Mouse (Mus musculus) ES-Bruce4 (cell line): ENCODE data around the gene Ndufb6.

Experiments
- CTCF ChIP-seq: IDR thresholded peaks from one replicate; pipeline ENCODE4 v1.8.1; 2011; ENCODE audit warnings: low read depth, low read length
- POLR2A ChIP-seq: IDR thresholded peaks from one replicate; pipeline ENCODE4 v1.8.1; 2011; ENCODE audit warnings: low read length; ENCODE audit not compliant: insufficient read depth

DNA sequence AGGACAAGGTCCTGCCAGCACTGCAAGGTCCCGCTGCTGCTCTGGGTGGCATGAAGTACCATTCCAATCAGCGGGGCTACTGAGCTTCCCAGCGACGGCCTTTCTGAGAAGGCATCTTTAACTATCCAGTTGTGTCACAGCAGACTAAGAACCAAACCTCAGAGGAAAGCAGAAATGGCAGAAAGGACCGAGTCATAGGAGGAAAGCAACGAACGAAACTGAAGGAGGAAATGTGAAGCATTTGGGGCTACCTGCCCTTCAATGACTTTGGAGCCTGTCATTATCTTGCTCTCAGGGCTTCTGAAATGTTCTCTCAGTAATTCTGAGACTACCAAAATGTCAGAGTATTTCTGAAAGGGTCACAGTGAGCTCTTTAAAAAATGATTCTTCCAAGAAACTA is 45.4 kb upstream of the Ndufb6 start:
- TF ChIP-seq POLR2A, result no peak
- TF ChIP-seq CTCF, result no peak
